9 mouse cellular contexts compared by ENCODE assay signal in genomic region chr10:69399814-69400385, GRCm38 (mm10). TPM values are rescaled to one million over a fixed set of nuclear protein-coding genes. Genes with fewer than 3 reads are reported as not detected.
DNase-seq lines count a peak whose midpoint lies in the region; ATAC-seq and TF ChIP-seq lines count a peak whose summit lies in the region.
"Had no signal": no experiment of that assay in that cellular context is flagged by ENCODE, and none has a peak within 500 bp of the region (broad histone marks: within the 10 kb centered on the region; RNA-seq: fewer than 3 reads in every experiment).

No protein-coding gene starts in this region.

- H3K4me1 ChIP-seq in heart, embryonic 15.5 days (replicated peaks): peaks cover 26% of the 10 kb centered on the region
- H3K4me1 ChIP-seq in forebrain, postnatal 0 days (ENCODE audit: insufficient read depth): peaks cover 11% of the 10 kb centered on the region; the same call in 1 of the 2 replicates
- peaks cover 22% of the 10 kb centered on the region for H3K4me1 ChIP-seq in limb, embryonic 12.5 days (replicated peaks)
- peaks cover 27% of the 10 kb centered on the region for H3K4me1 ChIP-seq in neural tube, embryonic 15.5 days

- no peak for DNase-seq in heart, postnatal 36 days
- DNase-seq in forebrain, postnatal 0 days: peak; percentile 20
- DNase-seq in gastrocnemius, postnatal 14 days: no peak
- no peak for DNase-seq in urinary bladder, postnatal 4 days (ENCODE audit: low spot score in 2 of 2)
- DNase-seq in cerebellum, adult 9-10 months: no peak
- DNase-seq: cerebellum, adult 11-12 months had no signal

- WGBS in heart, embryonic 15.5 days: 5% methylated on average over 17 of the region's 17 CpGs
- WGBS in forebrain, postnatal 0 days: 4% methylated on average over 17 of the region's 17 CpGs
- 6% methylated on average over 17 of the region's 17 CpGs for WGBS in limb, embryonic 12.5 days
- 3% methylated on average over 17 of the region's 17 CpGs for WGBS in neural tube, embryonic 15.5 days

- no peaks in the 10 kb centered on the region for H3K36me3 ChIP-seq in heart, embryonic 15.5 days
- no peaks in the 10 kb centered on the region for H3K36me3 ChIP-seq in forebrain, postnatal 0 days (ENCODE audit: insufficient read depth)
- H3K36me3 ChIP-seq in limb, embryonic 12.5 days: no peaks in the 10 kb centered on the region
- no peaks in the 10 kb centered on the region for H3K36me3 ChIP-seq in neural tube, embryonic 15.5 days

- peaks cover 56% of the 10 kb centered on the region for H3K27me3 ChIP-seq in heart, embryonic 15.5 days
- H3K27me3 ChIP-seq in forebrain, postnatal 0 days (ENCODE audit: insufficient read depth, low read length): peaks cover 25% of the 10 kb centered on the region
- H3K27me3 ChIP-seq in limb, embryonic 12.5 days: peaks cover 67% of the 10 kb centered on the region
- H3K27me3 ChIP-seq in neural tube, embryonic 15.5 days (replicated peaks): peaks cover 49% of the 10 kb centered on the region

- intact Hi-C loops in heart, postnatal 36 days (cut with DNase I): no loop called here
- intact Hi-C loops in gastrocnemius, postnatal 14 days (cut with DNase I; ENCODE audit: low total_unique reads): no loop called here

- peak overlapping the region; percentile 94 for H3K4me2 ChIP-seq in heart, embryonic 15.5 days
- peak overlapping the region; percentile 100 for H3K4me2 ChIP-seq in forebrain, postnatal 0 days (ENCODE audit: low read depth)
- H3K4me2 ChIP-seq in limb, embryonic 12.5 days: peak overlapping the region; percentile 99
- H3K4me2 ChIP-seq in neural tube, embryonic 15.5 days: peak overlapping the region; percentile 100

- peak overlapping the region; percentile 75 for H3K4me3 ChIP-seq in heart, embryonic 15.5 days
- H3K4me3 ChIP-seq in forebrain, postnatal 0 days (ENCODE audit: low read depth, low read length): peak overlapping the region; percentile 52
- H3K4me3 ChIP-seq in limb, embryonic 12.5 days (replicated peaks): peak overlapping the region; percentile 68
- peak overlapping the region; percentile 63 for H3K4me3 ChIP-seq in neural tube, embryonic 15.5 days (replicated peaks)

- no peak for ATAC-seq in heart, embryonic 15.5 days (replicated peaks; ENCODE audit: insufficient number of reproducible peaks, insufficient read depth, low FRiP score, low read depth)
- no peak; the same call in 1 of the 2 replicates for ATAC-seq in forebrain, postnatal 0 days
- ATAC-seq in limb, embryonic 12.5 days (ENCODE audit: insufficient number of reproducible peaks, insufficient read depth, low FRiP score, low TSS enrichment, low read depth): no peak
- no peak for ATAC-seq in neural tube, embryonic 15.5 days (ENCODE audit: low FRiP score)

- peak overlapping the region; percentile 47; the same call in 1 of the 2 replicates for H3K9ac ChIP-seq in heart, embryonic 15.5 days
- no peak overlapping the region for H3K9ac ChIP-seq in forebrain, postnatal 0 days
- peak overlapping the region; percentile 67; the same call in 1 of the 2 replicates for H3K9ac ChIP-seq in limb, embryonic 12.5 days (replicated peaks)
- no peak overlapping the region for H3K9ac ChIP-seq in neural tube, embryonic 15.5 days (replicated peaks)

- TF ChIP-seq CTCF in forebrain, postnatal 0 days (IDR thresholded peaks at IDR 0.05; ENCODE audit: low read depth): no peak

- H3K27ac ChIP-seq in heart, embryonic 15.5 days: no peak overlapping the region
- H3K27ac ChIP-seq in forebrain, postnatal 0 days (ENCODE audit: low read depth, low read length): no peak overlapping the region
- H3K27ac ChIP-seq in limb, embryonic 12.5 days: no peak overlapping the region
- H3K27ac ChIP-seq in neural tube, embryonic 15.5 days (replicated peaks): no peak overlapping the region

- H3K9me3 ChIP-seq in heart, embryonic 15.5 days (replicated peaks): no peaks in the 10 kb centered on the region
- no peaks in the 10 kb centered on the region for H3K9me3 ChIP-seq in forebrain, postnatal 0 days (ENCODE audit: low read length)
- no peaks in the 10 kb centered on the region for H3K9me3 ChIP-seq in limb, embryonic 12.5 days
- H3K9me3 ChIP-seq in neural tube, embryonic 15.5 days (replicated peaks): no peaks in the 10 kb centered on the region

RNA-seq across cellular contexts. Expression of gene Ank3, which starts 1.3 kb away (rescaled TPM):
- 30.6 and 32.0 TPM in 2 replicates for polyA plus RNA-seq in heart, embryonic 15.5 days (2015; fragmentation: Nextera tagmentation; extraction: Ambion mirVana)
- total RNA-seq in heart, postnatal 36 days (2021): 10 to 100 TPM; 77.7 to 83.4 TPM
- 186 and 267 TPM in 2 replicates for total RNA-seq in forebrain, postnatal 0 days (2014; rRNA removed)
- 33.1 and 56.7 TPM in 2 replicates for polyA plus RNA-seq in forebrain, postnatal 0 days (2015; fragmentation: Nextera tagmentation; extraction: Ambion mirVana)
- 32.0 and 32.5 TPM in 2 replicates for polyA plus RNA-seq in limb, embryonic 12.5 days (2016; fragmentation: Nextera tagmentation; extraction: Ambion mirVana)
- 84.8 and 89.5 TPM in 2 replicates for polyA plus RNA-seq in neural tube, embryonic 15.5 days (2015; fragmentation: Nextera tagmentation; extraction: Ambion mirVana)
- 100 to 1,000 TPM in 1 of 2 experiments, 10 to 100 TPM in 1; 78.4 to 112 TPM for total RNA-seq in gastrocnemius, postnatal 14 days (2021)

RNA-seq across cellular contexts. Expression of gene Cdk1, which starts 47.2 kb away (rescaled TPM):
- polyA plus RNA-seq in heart, embryonic 15.5 days (2015; fragmentation: Nextera tagmentation; extraction: Ambion mirVana): 290 and 334 TPM in 2 replicates
- 1 to 10 TPM; 2.4 to 2.7 TPM for total RNA-seq in heart, postnatal 36 days (2021)
- 44.1 and 51.3 TPM in 2 replicates for total RNA-seq in forebrain, postnatal 0 days (2014; rRNA removed)
- polyA plus RNA-seq in forebrain, postnatal 0 days (2015; fragmentation: Nextera tagmentation; extraction: Ambion mirVana): 47.7 and 55.3 TPM in 2 replicates
- 434 and 459 TPM in 2 replicates for polyA plus RNA-seq in limb, embryonic 12.5 days (2016; fragmentation: Nextera tagmentation; extraction: Ambion mirVana)
- polyA plus RNA-seq in neural tube, embryonic 15.5 days (2015; fragmentation: Nextera tagmentation; extraction: Ambion mirVana): 54.8 and 142 TPM in 2 replicates
- total RNA-seq in gastrocnemius, postnatal 14 days (2021): 10 to 100 TPM; 11.0 to 12.6 TPM

Comparison
In these comparisons a context has a peak if more than half of its experiments do, and no peak if none do; other contexts are left out.
1. H3K9ac ChIP-seq: peak in heart, embryonic 15.5 days (single experiment) and limb, embryonic 12.5 days (single experiment); none in forebrain, postnatal 0 days (single experiment) and neural tube, embryonic 15.5 days (single experiment).
2. Peak in every context shown above with its lines, with median percentiles within 50 percentile points of each other: H3K4me2 ChIP-seq and H3K4me3 ChIP-seq.